ENCODE assay signal across 16 mouse cellular contexts in the genomic region with DNA sequence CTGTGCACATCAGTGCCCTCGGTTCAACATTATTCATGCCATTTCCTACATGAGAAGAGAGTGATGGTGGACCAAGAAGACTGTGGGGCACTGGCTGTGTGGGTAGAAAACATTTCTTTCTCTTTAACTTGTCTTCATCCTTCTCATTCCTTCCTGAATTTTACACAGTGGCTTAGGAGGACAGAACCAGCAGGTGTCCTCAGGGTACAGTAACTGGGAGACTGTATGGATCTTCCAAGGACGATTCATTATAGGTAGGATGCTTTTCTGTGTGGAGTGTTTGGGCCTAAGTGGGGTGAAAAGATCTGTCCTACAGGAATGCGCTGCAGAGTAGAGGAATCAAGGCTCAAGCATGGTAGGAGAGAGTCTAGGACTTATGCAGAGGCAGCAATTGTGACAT.
"Had no signal": no experiment of that assay in that cellular context is flagged by ENCODE, and none has a peak within 500 bp of the region (broad histone marks: within the 10 kb centered on the region; RNA-seq: fewer than 3 reads in every experiment).

No protein-coding gene starts in this region.

- H3K4me2 ChIP-seq: kidney, embryonic 15.5 days; limb, embryonic 13.5 days; liver, embryonic 12.5 days; liver, embryonic 15.5 days; lung, embryonic 15.5 days; midbrain, embryonic 12.5 days had no signal

- H3K27ac ChIP-seq: kidney, embryonic 15.5 days; limb, embryonic 10.5 days; limb, embryonic 13.5 days; liver, embryonic 12.5 days; liver, embryonic 15.5 days; lung, embryonic 15.5 days; macrophage; midbrain, embryonic 12.5 days had no signal

- ATAC-seq: liver, embryonic 12.5 days; midbrain, embryonic 16.5 days had no signal

- H3K9me3 ChIP-seq: kidney, embryonic 15.5 days; limb, embryonic 10.5 days; limb, embryonic 13.5 days; liver, embryonic 12.5 days; liver, embryonic 15.5 days; lung, embryonic 15.5 days; midbrain, embryonic 12.5 days had no signal

- H3K27me3 ChIP-seq: kidney, embryonic 15.5 days; limb, embryonic 13.5 days; liver, embryonic 12.5 days; liver, embryonic 15.5 days; lung, embryonic 15.5 days; midbrain, embryonic 12.5 days had no signal

- DNase-seq: kidney, adult 8-10 months; kidney, postnatal 10 days; kidney, postnatal 36 days; layer of hippocampus, postnatal 36 days; liver; lung, adult 18-20 months; thymus, postnatal 25 days had no signal

- H3K36me3 ChIP-seq: kidney, embryonic 15.5 days; limb, embryonic 10.5 days; limb, embryonic 13.5 days; liver, embryonic 12.5 days; liver, embryonic 15.5 days; lung, embryonic 15.5 days; midbrain, embryonic 12.5 days had no signal

- H3K4me1 ChIP-seq: kidney, embryonic 15.5 days; limb, embryonic 10.5 days; liver, embryonic 12.5 days; liver, embryonic 15.5 days; midbrain, embryonic 12.5 days had no signal

- H3K9ac ChIP-seq: kidney, embryonic 15.5 days; limb, embryonic 13.5 days; liver, embryonic 12.5 days; liver, embryonic 15.5 days; lung, embryonic 15.5 days; midbrain, embryonic 12.5 days had no signal

- H3K4me3 ChIP-seq: kidney, embryonic 15.5 days; limb, embryonic 10.5 days; limb, embryonic 13.5 days; liver, embryonic 12.5 days; liver, embryonic 15.5 days; lung, embryonic 15.5 days; midbrain, embryonic 12.5 days had no signal
